Mouse (Mus musculus) testis, adult 2 months (tissue): ENCODE results near the gene Hoxa3.

ENCODE experiments used
- CTCF ChIP-seq: fragments of 200-500 bp; IDR thresholded peaks from 2 replicates; pipeline ENCODE4 v1.5.1; 2012; ENCODE audit warnings: low read depth, mild to moderate bottlenecking, inconsistent platforms, low read length, moderate library complexity; ENCODE audit not compliant: control insufficient read depth, insufficient read depth, insufficient replicate concordance
- POLR2A ChIP-seq: fragments of 200-500 bp; IDR thresholded peaks from 2 replicates; pipeline ENCODE4 v1.6.1; 2012; ENCODE audit warnings: low read depth, mild to moderate bottlenecking, inconsistent platforms, low read length, moderate library complexity; ENCODE audit not compliant: control insufficient read depth

DNA sequence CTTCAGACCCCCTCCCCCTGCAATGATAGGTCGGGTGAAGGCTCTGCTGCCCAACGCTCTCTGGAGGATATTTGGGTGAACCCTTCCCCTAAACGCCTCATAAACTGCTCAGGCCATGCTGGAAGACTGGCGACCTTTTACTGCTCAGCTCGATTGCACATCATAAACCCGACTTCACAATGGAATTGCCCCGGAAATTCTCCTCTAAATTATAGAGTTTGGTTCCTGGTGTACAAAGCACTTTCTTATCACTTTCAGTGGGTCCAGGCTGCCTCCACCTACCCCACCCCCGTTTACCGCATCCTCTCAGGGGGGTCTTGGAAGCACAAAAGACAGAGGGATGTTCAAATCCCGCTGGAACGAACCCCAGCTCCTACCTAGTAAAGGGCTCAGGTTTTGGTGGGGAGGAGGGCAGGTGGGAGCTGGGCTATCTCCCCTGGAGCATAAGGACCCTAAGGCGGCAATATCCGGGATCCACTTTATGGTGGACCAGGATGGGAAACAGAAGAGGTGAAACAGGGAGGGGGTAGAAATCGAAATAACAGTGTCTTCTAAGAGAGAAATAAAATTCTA, 5.6 kb upstream of the Hoxa3 start:
- TF ChIP-seq CTCF (no peak), POLR2A (no peak)
